Mouse (Mus musculus): ENCODE results near the gene Haspin.

GRCm38 (mm10) chr11:73176186-73176585 is 38.1 kb upstream of the Haspin start:
- TF ChIP-seq GATA1 (IDR thresholded peaks at IDR 0.05; ENCODE audit: low read length) (no peak), TAL1 (IDR thresholded peaks at IDR 0.05; ENCODE audit: low read length) (no peak)
